Mouse (Mus musculus) hindbrain, postnatal 0 days (tissue): ENCODE data around the gene Usp48. TPM values are rescaled to one million over a fixed set of nuclear protein-coding genes. Genes with fewer than 3 reads are reported as not detected.
"Not testable (repeated sequence)": the region's sequence is repeated elsewhere in the genome, so short reads cannot be mapped to it uniquely, and the experiment has no call there.

ENCODE experiments used
- ATAC-seq: fragments of 200-750 bp; cut with Nextera tagmentation; 2 replicates; pipeline ENCODE4 v1.8.0; 2017; ENCODE audit warnings: mild to moderate bottlenecking, moderate TSS enrichment, moderate library complexity
- DNase-seq: peaks from one replicate; pipeline ENCODE4 v3.0.0-alpha.2; 2015; ENCODE audit warnings: low spot score
- H3K27ac ChIP-seq: fragments of 300-500 bp; sonication (generic); 2 replicates; pipeline ENCODE4 v1.5.1; 2014; ENCODE audit warnings: mild to moderate bottlenecking
- H3K27me3 ChIP-seq: fragments of 300-500 bp; sonication (generic); 2 replicates; pipeline ENCODE4 v1.6.1; 2014; ENCODE audit warnings: low read length, mixed read lengths; ENCODE audit not compliant: insufficient read depth
- H3K36me3 ChIP-seq: fragments of 300-500 bp; sonication (generic); 2 replicates; pipeline ENCODE4 v1.6.1; 2014; ENCODE audit warnings: low read length, mixed read lengths; ENCODE audit not compliant: insufficient read depth
- H3K4me1 ChIP-seq: fragments of 300-500 bp; sonication (generic); 2 replicates; pipeline ENCODE4 v1.6.1; 2014; ENCODE audit warnings: antibody characterized with exemption, low read length, mixed read lengths; ENCODE audit not compliant: insufficient read depth
- H3K4me2 ChIP-seq: fragments of 300-500 bp; sonication (generic); 2 replicates; pipeline ENCODE4 v1.6.1; 2014; ENCODE audit warnings: low read depth, mild to moderate bottlenecking, low read length, moderate library complexity, mixed read lengths
- H3K4me3 ChIP-seq: fragments of 300-500 bp; sonication (generic); 2 replicates; pipeline ENCODE4 v1.5.1; 2014; ENCODE audit warnings: low read length
- H3K9ac ChIP-seq: fragments of 300-500 bp; sonication (generic); replicated peaks from 2 replicates; pipeline ENCODE4 v1.6.1; 2014; ENCODE audit warnings: mild to moderate bottlenecking, low read length, moderate library complexity, mixed read lengths
- H3K9me3 ChIP-seq: fragments of 300-500 bp; sonication (generic); 2 replicates; pipeline ENCODE4 v1.6.1; 2016; ENCODE audit warnings: low read length, mixed read lengths
- CTCF ChIP-seq: IDR thresholded peaks from 2 replicates; pipeline ENCODE4 v1.5.1; 2016; ENCODE audit warnings: antibody characterized with exemption, control low read depth, low read depth
- WGBS: fragments of 180-500 bp; shearing (Covaris S2); extraction: QIAGEN DNeasy Blood & Tissue Kit; methylation state at CpG from one replicate; pipeline ENCODE4 v1.1.7; 2014; 5-methylcytosine and 5-hydroxymethylcytosine counted together
- polyA plus RNA-seq: library from polyadenylated mRNA; unstranded; fragments of >200 nt; fragmentation: Nextera tagmentation; extraction: Ambion mirVana; gene quantifications from 2 replicates; pipeline ENCODE4 v1.2.1, GENCODE M21; 2015
- total RNA-seq: library from RNA; depleted of rRNA; stranded (reverse); fragments of >200 nt; gene quantifications from 2 replicates; pipeline ENCODE4 v1.2.3, GENCODE M21; 2014

The Usp48 gene
- total and polyA plus RNA-seq, 2 experiments from 2014 or later, result 45.6 to 63.8 TPM

DNA sequence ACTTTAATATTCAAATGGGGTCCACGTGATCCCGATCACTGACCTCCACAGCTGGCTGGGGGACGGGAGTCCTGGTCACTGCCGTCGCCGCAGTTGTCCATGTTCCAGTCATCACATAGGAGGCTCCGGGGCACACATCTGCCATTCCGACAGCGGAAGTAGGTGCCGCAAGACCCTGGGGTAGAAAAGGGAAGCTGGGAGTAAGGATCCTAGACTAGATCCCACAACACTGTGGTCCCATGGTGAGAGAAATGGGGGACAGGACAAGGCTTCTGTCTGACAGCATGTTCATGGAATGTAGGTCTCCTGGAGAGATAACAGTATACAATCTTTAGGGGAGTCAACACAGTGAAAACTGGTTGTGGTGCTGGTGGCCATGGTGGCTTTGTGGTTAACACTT is 19.1 kb upstream of the Usp48 start, which contains the start of gene Ldlrad2:
TSS of gene Ldlrad2 (minus strand) at position 101 of the 400 bp plus-strand sequence.
- H3K4me2 ChIP-seq, result no peak within 1 kb of the TSS
- H3K27ac ChIP-seq, result no peak within 1 kb of the TSS
- H3K9ac ChIP-seq, result no peak within 1 kb of the TSS
- no peak within 1 kb of the TSS for H3K4me3 ChIP-seq
- peaks cover 5% of the 10 kb centered on the region; the same call in 1 of the 2 replicates for H3K4me1 ChIP-seq
- no peaks in the 10 kb centered on the region for H3K36me3 ChIP-seq
- DNase-seq, result no peak
- ATAC-seq, result no peak
- WGBS, result 84% methylated on average over 10 of the region's 10 CpGs
- H3K27me3 ChIP-seq, result peaks cover 3% of the 10 kb centered on the region; the same call in 1 of the 2 replicates
- H3K9me3 ChIP-seq, result no peaks in the 10 kb centered on the region
- TF ChIP-seq CTCF, result no peak

GRCm38 (mm10) chr4:137577486-137577885 is 16.1 kb upstream of the Usp48 start:
- Histone ChIP-seq H3K9ac (no peak overlapping the region), H3K27me3 (peaks cover 3% of the 10 kb centered on the region; the same call in 1 of the 2 replicates), H3K27ac (no peak overlapping the region), H3K9me3 (no peaks in the 10 kb centered on the region), H3K4me2 (no peak overlapping the region), H3K4me3 (no peak overlapping the region), H3K4me1 (peaks cover 5% of the 10 kb centered on the region; the same call in 1 of the 2 replicates), H3K36me3 (no peaks in the 10 kb centered on the region)
- WGBS, result 96% methylated on average over 12 of the region's 12 CpGs
- no peak for TF ChIP-seq CTCF
- ATAC-seq (no peak), DNase-seq (no peak)

DNA sequence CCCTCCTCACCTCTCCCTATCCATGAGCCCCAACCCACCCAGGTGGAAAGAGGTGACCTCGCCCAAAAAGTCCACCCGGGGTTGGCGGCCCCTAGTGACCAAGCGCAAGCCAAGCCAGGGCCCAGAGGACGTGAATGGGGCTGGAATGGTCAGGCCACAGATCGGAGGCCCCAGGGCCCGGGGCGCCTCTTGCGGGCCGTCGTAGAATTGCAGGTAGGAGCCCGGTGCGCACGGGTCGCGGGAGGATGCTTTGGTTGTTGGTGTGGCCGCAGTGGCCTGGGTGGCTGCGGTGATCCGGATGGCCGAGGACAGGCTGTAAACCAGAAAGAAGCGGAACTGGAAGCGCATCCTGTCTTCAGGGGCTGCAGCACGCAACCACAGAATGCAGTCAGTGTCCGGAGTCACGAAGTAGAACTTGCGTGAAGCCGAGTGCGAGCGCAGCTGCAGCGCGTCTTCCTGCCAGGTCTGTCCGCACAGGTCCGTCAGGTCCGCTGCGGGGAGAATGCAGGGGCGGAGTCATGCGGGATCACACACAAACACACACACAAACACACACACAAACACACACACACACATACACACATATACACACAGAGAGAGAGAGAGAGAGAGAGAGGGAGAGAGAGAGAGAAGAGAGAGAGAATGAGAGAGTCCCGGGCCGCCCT is 15.2 kb upstream of the Usp48 start:
- Histone ChIP-seq H3K9ac (no peak overlapping the region), H3K36me3 (no peaks in the 10 kb centered on the region), H3K27me3 (peaks cover 3% of the 10 kb centered on the region; the same call in 1 of the 2 replicates), H3K9me3 (no peaks in the 10 kb centered on the region), H3K4me3 (peak overlapping the region; percentile 29), H3K27ac (no peak overlapping the region), H3K4me2 (peak overlapping the region; percentile 59), H3K4me1 (peaks cover 5% of the 10 kb centered on the region; the same call in 1 of the 2 replicates)
- ATAC-seq (peak; percentile 71), DNase-seq (peak; percentile 63)
- TF ChIP-seq CTCF, result peak; percentile 79
- WGBS, result 5% methylated on average over 39 of the region's 39 CpGs

DNA sequence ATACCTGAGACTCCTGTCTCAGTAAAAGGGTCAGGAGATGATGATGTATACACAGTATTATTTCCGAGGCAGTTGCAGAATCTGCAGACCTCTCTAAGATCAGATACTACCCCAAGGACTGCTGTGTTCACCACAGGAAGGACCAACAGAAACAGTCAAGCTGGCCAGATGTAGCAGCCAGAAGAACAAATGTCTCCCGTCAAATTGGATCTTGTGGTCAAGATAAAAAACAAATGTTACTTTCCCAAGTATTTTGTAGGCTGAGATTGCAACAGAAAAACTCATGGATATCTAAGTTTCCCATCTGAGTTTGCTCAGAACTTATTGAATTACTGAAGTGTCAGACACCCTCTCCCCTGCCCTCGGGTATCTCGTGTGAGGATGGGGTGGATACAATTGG is 13.8 kb upstream of the Usp48 start:
- no peak for TF ChIP-seq CTCF
- H3K27me3 ChIP-seq, result peaks cover 3% of the 10 kb centered on the region; the same call in 1 of the 2 replicates
- WGBS, result 63% methylated on average over 4 of the region's 4 CpGs
- ATAC-seq (no peak), DNase-seq (no peak)
- H3K27ac ChIP-seq, result no peak overlapping the region
- peaks cover 5% of the 10 kb centered on the region; the same call in 1 of the 2 replicates for H3K4me1 ChIP-seq
- H3K9me3 ChIP-seq, result no peaks in the 10 kb centered on the region
- no peak overlapping the region for H3K4me3 ChIP-seq
- H3K9ac ChIP-seq, result no peak overlapping the region
- H3K4me2 ChIP-seq, result no peak overlapping the region
- no peaks in the 10 kb centered on the region for H3K36me3 ChIP-seq

DNA sequence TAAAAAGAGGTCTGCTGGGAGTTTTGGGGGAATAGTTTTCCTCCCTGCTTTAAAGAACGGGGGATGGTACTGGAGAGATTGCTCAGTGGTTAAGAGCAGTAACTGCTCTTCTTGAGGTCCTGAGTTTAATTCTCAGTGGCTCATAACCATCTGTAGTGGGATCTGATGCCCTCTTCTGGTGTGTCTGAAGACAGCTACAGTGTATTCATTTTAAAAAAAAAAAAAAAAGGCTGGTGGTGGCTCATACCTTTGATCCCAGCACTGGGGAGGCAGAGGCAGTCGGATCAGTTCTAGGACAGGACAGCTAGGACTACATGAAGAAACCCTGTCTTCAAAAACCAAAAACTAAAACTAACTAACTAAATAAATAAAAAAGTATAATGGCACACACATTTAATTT is 13.3 kb upstream of the Usp48 start:
- no peaks in the 10 kb centered on the region for H3K9me3 ChIP-seq
- DNase-seq (no peak), ATAC-seq (no peak)
- H3K4me3 ChIP-seq, result no peak overlapping the region
- no peak for TF ChIP-seq CTCF
- no peaks in the 10 kb centered on the region for H3K36me3 ChIP-seq
- H3K27me3 ChIP-seq, result peaks cover 3% of the 10 kb centered on the region; the same call in 1 of the 2 replicates
- peaks cover 5% of the 10 kb centered on the region; the same call in 1 of the 2 replicates for H3K4me1 ChIP-seq
- H3K4me2 ChIP-seq, result no peak overlapping the region
- WGBS, result 72% methylated on average over 2 of the region's 2 CpGs
- no peak overlapping the region for H3K9ac ChIP-seq
- no peak overlapping the region for H3K27ac ChIP-seq

DNA sequence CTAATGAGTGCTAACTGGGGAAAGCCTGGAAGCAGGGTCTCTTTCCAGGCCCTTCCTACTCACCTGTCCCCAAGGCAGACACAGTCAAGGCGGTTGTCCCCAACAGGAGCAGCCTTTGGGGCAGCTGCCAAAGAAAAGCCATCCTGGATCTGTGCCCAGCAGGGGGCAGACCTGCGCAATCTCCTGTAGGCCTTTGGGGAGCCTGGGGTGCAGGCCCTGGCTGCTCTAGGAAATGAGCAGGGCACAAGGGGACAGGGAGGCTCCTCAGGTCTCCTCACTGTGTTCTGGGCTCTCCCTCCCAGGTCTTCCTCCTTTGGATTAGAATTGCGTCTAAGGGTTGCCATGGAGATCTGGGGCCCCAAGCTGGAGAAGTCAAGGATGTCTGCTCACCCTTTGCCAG is 11.7 kb upstream of the Usp48 start:
- H3K4me1 ChIP-seq, result peaks cover 5% of the 10 kb centered on the region; the same call in 1 of the 2 replicates
- no peak for TF ChIP-seq CTCF
- no peak overlapping the region for H3K27ac ChIP-seq
- no peak overlapping the region for H3K4me3 ChIP-seq
- no peaks in the 10 kb centered on the region for H3K36me3 ChIP-seq
- no peak overlapping the region for H3K4me2 ChIP-seq
- WGBS, result 31% methylated on average over 3 of the region's 3 CpGs
- no peak overlapping the region for H3K9ac ChIP-seq
- no peak for DNase-seq
- H3K27me3 ChIP-seq, result peaks cover 3% of the 10 kb centered on the region; the same call in 1 of the 2 replicates
- no peaks in the 10 kb centered on the region for H3K9me3 ChIP-seq
- ATAC-seq, result no peak

DNA sequence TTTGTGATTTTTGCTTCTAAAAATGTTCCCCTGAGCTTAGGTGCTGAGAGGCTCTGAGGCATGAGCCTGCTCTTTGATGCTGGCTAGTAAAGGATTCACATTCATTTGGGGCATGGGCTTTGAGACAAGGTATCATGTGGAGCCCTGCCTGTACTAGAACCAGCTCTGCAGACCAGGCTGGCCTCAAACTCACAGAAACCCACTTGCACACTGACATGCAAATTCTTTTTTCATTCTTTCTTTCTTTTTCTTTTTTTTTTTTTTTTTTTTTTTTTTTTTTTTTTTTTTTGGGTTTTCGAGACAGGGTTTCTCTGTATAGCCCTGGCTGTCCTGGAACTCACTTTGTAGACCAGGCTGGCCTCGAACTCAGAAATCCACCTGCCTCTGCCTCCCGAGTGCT is 4.5 kb upstream of the Usp48 start:
- H3K9me3 ChIP-seq, H3K4me3 ChIP-seq, DNase-seq, ATAC-seq, H3K4me1 ChIP-seq, H3K4me2 ChIP-seq, H3K36me3 ChIP-seq, H3K9ac ChIP-seq, H3K27ac ChIP-seq, H3K27me3 ChIP-seq: not testable (repeated sequence)
- 92% methylated on average over 2 of the region's 3 CpGs for WGBS
